Mouse (Mus musculus) intestine, embryonic 14.5 days (tissue): ENCODE results near the gene Rasgrf2. TPM values are rescaled to one million over a fixed set of nuclear protein-coding genes. Genes with fewer than 3 reads are reported as not detected.

Experiments
- ATAC-seq: fragments of 200-750 bp; cut with Nextera tagmentation; replicated peaks from 2 replicates; pipeline ENCODE4 v1.8.0; 2017; ENCODE audit warnings: low read depth, moderate number of reproducible peaks, moderate TSS enrichment, moderate library complexity; ENCODE audit not compliant: low FRiP score, low TSS enrichment
- DNase-seq: peaks from one replicate; pipeline ENCODE4 v3.0.0-alpha.2; 2018; ENCODE audit warnings: low spot score
- H3K27ac ChIP-seq: fragments of 300-500 bp; sonication (generic); 2 replicates; pipeline ENCODE4 v1.5.1; 2014; ENCODE audit warnings: low read depth, mild to moderate bottlenecking, control low read depth
- H3K27me3 ChIP-seq: fragments of 300-500 bp; sonication (generic); replicated peaks from 2 replicates; pipeline ENCODE4 v1.6.1; 2014; ENCODE audit warnings: low read length, control low read depth; ENCODE audit not compliant: control insufficient read depth, insufficient read depth
- H3K36me3 ChIP-seq: fragments of 300-500 bp; sonication (generic); 2 replicates; pipeline ENCODE4 v1.6.1; 2014; ENCODE audit warnings: low read length, control low read depth; ENCODE audit not compliant: control insufficient read depth, insufficient read depth
- H3K4me1 ChIP-seq: fragments of 300-500 bp; sonication (generic); replicated peaks from 2 replicates; pipeline ENCODE4 v1.6.1; 2014; ENCODE audit warnings: low read length, control low read depth, mixed read lengths; ENCODE audit not compliant: control insufficient read depth, insufficient read depth
- H3K4me2 ChIP-seq: fragments of 300-500 bp; sonication (generic); 2 replicates; pipeline ENCODE4 v1.6.1; 2014; ENCODE audit warnings: low read length
- H3K4me3 ChIP-seq: fragments of 300-500 bp; sonication (generic); 2 replicates; pipeline ENCODE4 v1.5.1; 2014; ENCODE audit warnings: low read depth, low read length, control low read depth, mixed read lengths
- H3K9ac ChIP-seq: fragments of 300-500 bp; sonication (generic); 2 replicates; pipeline ENCODE4 v1.6.1; 2014; ENCODE audit warnings: mild to moderate bottlenecking, low read length
- H3K9me3 ChIP-seq: fragments of 300-500 bp; sonication (generic); 2 replicates; pipeline ENCODE4 v1.6.1; 2016; ENCODE audit warnings: low read length, control low read depth; ENCODE audit not compliant: control insufficient read depth
- WGBS: fragments of 180-500 bp; shearing (Covaris S2); extraction: QIAGEN DNeasy Blood & Tissue Kit; methylation state at CpG from one replicate; pipeline ENCODE4 v1.1.7; 2014; 5-methylcytosine and 5-hydroxymethylcytosine counted together
- polyA plus RNA-seq: library from polyadenylated mRNA; unstranded; fragments of >200 nt; fragmentation: Nextera tagmentation; extraction: Ambion mirVana; gene quantifications from 2 replicates; pipeline ENCODE4 v1.2.1, GENCODE M21; 2014

Gene Rasgrf2
- polyA plus RNA-seq, 1 experiment from 2014 or later, result 1.5 TPM

- no peak for ATAC-seq
- no peaks in the 10 kb centered on the region for H3K27me3 ChIP-seq
- H3K36me3 ChIP-seq, result no peaks in the 10 kb centered on the region
- 48% methylated on average over 7 of the region's 7 CpGs for WGBS
- H3K4me3 ChIP-seq, result no peak overlapping the region
- no peak overlapping the region for H3K27ac ChIP-seq
- no peaks in the 10 kb centered on the region for H3K4me1 ChIP-seq
- no peak overlapping the region for H3K4me2 ChIP-seq
- no peak for DNase-seq
- no peak overlapping the region for H3K9ac ChIP-seq
- H3K9me3 ChIP-seq, result no peaks in the 10 kb centered on the region
Observed at GRCm38 (mm10) chr13:91985915-91986589, 145.4 kb downstream of the Rasgrf2 start.

GRCm38 (mm10) chr13:91985019-91985418, 146.4 kb downstream of the Rasgrf2 start:
- Histone ChIP-seq H3K27ac (no peak overlapping the region), H3K4me1 (no peaks in the 10 kb centered on the region), H3K9ac (no peak overlapping the region), H3K36me3 (no peaks in the 10 kb centered on the region), H3K27me3 (no peaks in the 10 kb centered on the region), H3K9me3 (no peaks in the 10 kb centered on the region), H3K4me3 (no peak overlapping the region), H3K4me2 (no peak overlapping the region)
- no peak for ATAC-seq
- no peak for DNase-seq

GRCm38 (mm10) chr13:91982080-91982479, 149.4 kb downstream of the Rasgrf2 start:
- H3K4me2 ChIP-seq, result no peak overlapping the region
- H3K4me3 ChIP-seq, result no peak overlapping the region
- no peaks in the 10 kb centered on the region for H3K4me1 ChIP-seq
- ATAC-seq (no peak), DNase-seq (no peak)
- H3K27me3 ChIP-seq, result no peaks in the 10 kb centered on the region
- no peaks in the 10 kb centered on the region for H3K9me3 ChIP-seq
- H3K36me3 ChIP-seq, result no peaks in the 10 kb centered on the region
- 47% methylated on average over 3 of the region's 3 CpGs for WGBS
- no peak overlapping the region for H3K9ac ChIP-seq
- H3K27ac ChIP-seq, result no peak overlapping the region

GRCm38 (mm10) chr13:91981414-91981813, 150.0 kb downstream of the Rasgrf2 start:
- no peaks in the 10 kb centered on the region for H3K9me3 ChIP-seq
- H3K4me1 ChIP-seq, result no peaks in the 10 kb centered on the region
- WGBS, result 96% methylated on average over 1 of the region's 1 CpGs
- H3K36me3 ChIP-seq, result no peaks in the 10 kb centered on the region
- no peak overlapping the region for H3K4me2 ChIP-seq
- H3K27ac ChIP-seq, result no peak overlapping the region
- H3K4me3 ChIP-seq, result no peak overlapping the region
- ATAC-seq (no peak), DNase-seq (no peak)
- no peaks in the 10 kb centered on the region for H3K27me3 ChIP-seq
- H3K9ac ChIP-seq, result no peak overlapping the region

- no peak overlapping the region for H3K27ac ChIP-seq
- H3K4me1 ChIP-seq, result no peaks in the 10 kb centered on the region
- no peak overlapping the region for H3K4me2 ChIP-seq
- no peaks in the 10 kb centered on the region for H3K9me3 ChIP-seq
- no peak overlapping the region for H3K4me3 ChIP-seq
- DNase-seq, result no peak
- no peak for ATAC-seq
- no peaks in the 10 kb centered on the region for H3K36me3 ChIP-seq
- no peak overlapping the region for H3K9ac ChIP-seq
- 45% methylated on average over 1 of the region's 1 CpGs for WGBS
- no peaks in the 10 kb centered on the region for H3K27me3 ChIP-seq
Observed at GRCm38 (mm10) chr13:91976971-91977370, 154.5 kb downstream of the Rasgrf2 start.

- Histone ChIP-seq H3K27ac (no peak overlapping the region), H3K36me3 (no peaks in the 10 kb centered on the region), H3K9ac (no peak overlapping the region), H3K4me3 (no peak overlapping the region), H3K9me3 (no peaks in the 10 kb centered on the region), H3K4me1 (no peaks in the 10 kb centered on the region), H3K27me3 (no peaks in the 10 kb centered on the region), H3K4me2 (no peak overlapping the region)
- DNase-seq, result no peak
- no peak for ATAC-seq
- WGBS, result 86% methylated on average over 2 of the region's 2 CpGs
Observed at GRCm38 (mm10) chr13:91976541-91976940, 154.9 kb downstream of the Rasgrf2 start.

GRCm38 (mm10) chr13:91974154-91974553, 157.3 kb downstream of the Rasgrf2 start:
- WGBS, result 91% methylated on average over 1 of the region's 1 CpGs
- no peak overlapping the region for H3K4me3 ChIP-seq
- no peak overlapping the region for H3K4me2 ChIP-seq
- no peaks in the 10 kb centered on the region for H3K9me3 ChIP-seq
- no peaks in the 10 kb centered on the region for H3K4me1 ChIP-seq
- no peak overlapping the region for H3K9ac ChIP-seq
- no peaks in the 10 kb centered on the region for H3K36me3 ChIP-seq
- ATAC-seq, result no peak
- H3K27ac ChIP-seq, result no peak overlapping the region
- no peak for DNase-seq
- no peaks in the 10 kb centered on the region for H3K27me3 ChIP-seq

- 90% methylated on average over 3 of the region's 3 CpGs for WGBS
- no peaks in the 10 kb centered on the region for H3K36me3 ChIP-seq
Observed at GRCm38 (mm10) chr13:91971246-91971645, 160.2 kb downstream of the Rasgrf2 start.

GRCm38 (mm10) chr13:91956474-91956873, 175.0 kb downstream of the Rasgrf2 start:
- ATAC-seq (no peak), DNase-seq (no peak)
- no peak overlapping the region for H3K4me3 ChIP-seq
- no peak overlapping the region for H3K4me2 ChIP-seq
- H3K9me3 ChIP-seq, result no peaks in the 10 kb centered on the region
- peak overlapping the region; percentile 64 for H3K27ac ChIP-seq
- H3K36me3 ChIP-seq, result no peaks in the 10 kb centered on the region
- H3K9ac ChIP-seq, result no peak overlapping the region
- no peaks in the 10 kb centered on the region for H3K4me1 ChIP-seq
- H3K27me3 ChIP-seq, result no peaks in the 10 kb centered on the region

More at GRCm38 (mm10) chr13:91971246-91971645, 160.2 kb downstream of the Rasgrf2 start:
- no peaks in the 10 kb centered on the region for H3K9me3 ChIP-seq
- no peak overlapping the region for H3K4me3 ChIP-seq
- no peak overlapping the region for H3K4me2 ChIP-seq
- H3K27me3 ChIP-seq, result no peaks in the 10 kb centered on the region
- H3K27ac ChIP-seq, result no peak overlapping the region
- H3K9ac ChIP-seq, result no peak overlapping the region
- ATAC-seq (no peak), DNase-seq (no peak)
- no peaks in the 10 kb centered on the region for H3K4me1 ChIP-seq
